Mouse (Mus musculus): ENCODE data around the gene Snx17.

Snx17 gene

DNA sequence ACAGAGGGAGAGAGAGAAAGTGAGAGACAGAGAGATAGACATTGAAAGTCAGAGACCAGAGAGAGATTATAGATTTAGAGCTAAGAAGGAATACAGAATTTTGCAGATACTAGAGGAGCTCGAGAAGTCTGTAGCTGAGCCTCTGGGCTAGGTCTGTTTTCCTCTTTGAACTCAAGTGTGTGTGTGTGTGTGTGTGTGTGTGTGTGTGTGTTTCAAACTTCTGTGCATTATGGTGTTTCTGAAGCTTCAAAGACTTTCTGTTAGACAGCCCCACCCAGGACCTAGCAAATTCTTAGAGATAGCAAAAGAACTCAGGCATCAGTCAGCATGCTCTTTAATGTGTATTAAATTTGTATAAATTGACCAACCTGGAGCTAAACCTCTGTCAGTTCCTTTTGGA, 33.6 kb downstream of the Snx17 start:
- no peak for DNase-seq (ENCODE audit: low read depth, low spot score)

DNA sequence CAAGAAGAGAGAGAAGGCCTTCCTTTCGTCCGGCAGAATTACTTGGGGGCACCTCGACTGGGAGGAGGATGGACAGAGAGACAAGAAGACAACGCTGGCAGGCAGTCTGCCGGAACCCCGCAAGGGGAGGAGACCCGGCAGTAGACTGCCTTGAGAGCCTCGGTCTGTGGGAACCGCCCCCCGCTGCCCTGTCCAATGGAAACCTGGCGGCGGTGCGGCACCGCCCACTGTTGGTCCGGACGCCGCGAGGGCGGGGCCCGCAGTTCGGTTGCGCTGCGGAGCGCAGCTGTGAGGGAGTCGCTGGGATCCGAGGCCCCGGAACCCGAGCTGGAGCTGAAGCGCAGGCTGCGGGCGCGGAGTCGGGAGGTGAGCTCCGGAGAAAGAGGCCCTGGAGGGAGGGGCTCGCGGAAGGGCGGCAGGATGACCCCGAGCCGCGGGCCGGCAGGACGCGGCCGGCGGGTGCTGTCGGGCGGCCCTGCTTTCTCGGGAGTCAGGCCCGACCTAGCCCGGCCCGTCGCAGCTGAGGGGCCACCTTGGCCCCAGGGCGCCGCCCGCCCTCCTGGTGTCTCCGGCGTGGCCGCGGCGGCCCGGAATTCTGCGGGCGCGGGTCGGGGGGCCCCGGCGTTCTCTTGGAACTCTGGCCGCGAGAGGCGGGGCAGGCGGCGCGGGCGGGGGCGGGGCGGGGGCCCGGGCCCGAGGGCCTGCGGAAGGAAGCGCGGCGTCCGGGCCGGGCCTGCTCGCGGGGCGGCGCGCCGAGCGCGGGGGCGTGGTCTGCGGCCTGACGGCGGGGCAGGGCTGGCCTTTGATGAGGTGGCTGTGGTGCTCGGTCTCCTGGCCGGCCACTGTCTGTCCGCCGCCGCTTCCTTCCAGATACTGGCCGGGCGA, 47.9 kb downstream of the Snx17 start, which contains the start of the genes Nrbp1 and Gm9970:
TSS of gene Nrbp1 (plus strand) at position 228 of the 885 bp plus-strand sequence.
TSS of gene Gm9970 (minus strand) at position 596 of the 885 bp plus-strand sequence.
- DNase-seq (ENCODE audit: low read depth, low spot score): peak; percentile 92

DNA sequence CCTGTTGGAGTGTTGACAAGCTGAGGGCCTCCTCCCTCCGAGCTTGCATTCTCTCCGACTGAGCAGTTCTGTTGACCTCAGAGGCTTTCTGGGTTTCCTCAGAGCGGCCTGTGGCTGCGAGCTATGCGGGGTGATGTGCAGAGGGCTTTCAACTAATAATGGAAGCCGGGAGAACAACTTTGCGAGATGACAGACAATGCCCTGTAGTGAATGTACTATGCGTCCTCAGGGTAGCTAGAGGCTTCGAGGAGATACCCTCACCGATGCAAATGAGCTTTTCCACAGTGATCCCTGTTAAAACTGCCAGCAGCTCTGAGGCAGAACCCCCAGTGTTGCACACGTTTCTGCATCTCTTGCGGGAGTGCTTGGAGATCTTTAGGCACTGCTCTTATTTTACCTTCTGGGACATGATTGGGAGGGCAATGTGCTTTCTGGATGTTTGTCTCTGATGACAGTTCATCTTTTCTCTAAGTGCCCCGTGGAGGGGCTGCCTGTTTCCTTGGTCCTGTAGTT, 48.6 kb downstream of the Snx17 start:
- DNase-seq (ENCODE audit: low read depth, low spot score): no peak

GRCm38 (mm10) chr5:31242191-31242590, 49.2 kb downstream of the Snx17 start:
- DNase-seq (ENCODE audit: low read depth, low spot score): no peak
